Mouse (Mus musculus) lung, adult 2 months (tissue): Measurements from ENCODE around the gene Alox12.

ENCODE experiments used
- CTCF ChIP-seq: fragments of 200-500 bp; IDR thresholded peaks from 2 replicates; pipeline ENCODE4 v1.5.1; 2011; ENCODE audit warnings: mild to moderate bottlenecking, low read length, control low read depth; ENCODE audit not compliant: insufficient read depth
- POLR2A ChIP-seq: fragments of 200-500 bp; IDR thresholded peaks from 2 replicates; pipeline ENCODE4 v1.6.1; 2011; ENCODE audit warnings: low read depth, mild to moderate bottlenecking, control low read depth, low read length, borderline replicate concordance; ENCODE audit errors: extremely low read depth

- TF ChIP-seq CTCF: no peak
- no peak for TF ChIP-seq POLR2A
Measured at GRCm38 (mm10) chr11:70198332-70198731, 56.8 kb downstream of the Alox12 start.
